Comparison of ENCODE assay signal across 8 mouse cellular contexts in the genomic region with DNA sequence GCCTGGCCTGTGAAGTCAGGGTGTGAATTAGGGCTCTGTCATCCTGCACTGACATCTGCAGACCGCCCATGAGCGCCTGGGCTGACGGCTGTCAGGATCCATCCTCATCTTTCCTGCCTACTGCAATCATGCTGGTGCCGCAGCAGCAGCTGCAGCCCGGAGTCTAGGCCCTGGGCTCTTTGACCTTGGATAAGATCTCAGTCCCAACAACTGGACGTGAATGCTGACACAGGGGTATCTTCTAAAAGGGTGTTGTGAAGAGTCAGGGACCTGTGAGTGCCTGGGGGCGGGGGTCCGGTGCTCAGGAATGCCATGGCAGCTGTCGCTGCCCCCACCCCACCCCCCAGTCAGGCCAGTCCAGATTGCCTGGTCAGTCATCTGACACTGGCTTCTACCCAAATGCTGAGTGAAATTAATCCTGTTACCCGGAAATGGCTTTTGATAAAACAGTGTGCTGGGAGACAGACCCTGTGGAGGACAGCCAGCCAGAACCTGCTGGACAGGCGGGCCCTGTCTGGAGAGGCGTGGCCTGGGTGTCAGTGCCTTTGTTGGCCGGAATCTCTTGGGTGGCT. TPM values are rescaled to one million over a fixed set of nuclear protein-coding genes. Genes with fewer than 3 reads are reported as not detected.
A peak's percentile ranks its signal among the peaks of the same experiment; 100 is the strongest.
DNase-seq lines count a peak whose midpoint lies in the region; ATAC-seq and TF ChIP-seq lines count a peak whose summit lies in the region.

No protein-coding gene starts in this region.

- no peaks in the 10 kb centered on the region for H3K27me3 ChIP-seq in ES-Bruce4 (ENCODE audit: control insufficient read depth, insufficient read depth, low read length, poor library complexity, severe bottlenecking)
- no peaks in the 10 kb centered on the region for H3K27me3 ChIP-seq in forebrain, embryonic 16.5 days (replicated peaks; ENCODE audit: control insufficient read depth, insufficient read depth, low read length)
- H3K27me3 ChIP-seq in hindbrain, embryonic 12.5 days, result no peaks in the 10 kb centered on the region

- TF ChIP-seq CTCF in ES-Bruce4 (IDR thresholded peaks at IDR 0.05; ENCODE audit: low read depth, low read length), result no peak

- H3K27ac ChIP-seq in ES-Bruce4 (ENCODE audit: insufficient read depth, low read length), result peak overlapping the region; percentile 98
- H3K27ac ChIP-seq in brown adipose tissue, adult 24 weeks (replicated peaks; ENCODE audit: low read depth, low read length), result 0 out of 2 replicates have a peak overlapping the region, but pooled peaks have one; percentile 1
- peak overlapping the region; percentile 78 for H3K27ac ChIP-seq in forebrain, embryonic 16.5 days (ENCODE audit: low read length)
- H3K27ac ChIP-seq in hindbrain, embryonic 12.5 days, result peak overlapping the region; percentile 96

- ATAC-seq in forebrain, embryonic 16.5 days, result peak; percentile 41; the same call in 1 of the 2 replicates
- ATAC-seq in hindbrain, embryonic 12.5 days (ENCODE audit: low FRiP score), result peak; percentile 85

- peak; percentile 53 for DNase-seq in liver
- peak; percentile 56 for DNase-seq in neural tube, embryonic 10.5 days (ENCODE audit: extremely low spot score, low spot score)
- no peak for DNase-seq in thymus, postnatal 14 days
- no peak for DNase-seq in right cerebral cortex, postnatal 25 days

- TF ChIP-seq POLR2A in ES-Bruce4 (IDR thresholded peaks at IDR 0.05; ENCODE audit: insufficient read depth, low read length), result no peak

- no peaks in the 10 kb centered on the region for H3K36me3 ChIP-seq in ES-Bruce4 (ENCODE audit: control insufficient read depth, insufficient read depth, low read length, poor library complexity, severe bottlenecking)
- no peaks in the 10 kb centered on the region for H3K36me3 ChIP-seq in forebrain, embryonic 16.5 days (ENCODE audit: control insufficient read depth, insufficient read depth)
- no peaks in the 10 kb centered on the region for H3K36me3 ChIP-seq in hindbrain, embryonic 12.5 days

- peaks cover 16% of the 10 kb centered on the region for H3K4me1 ChIP-seq in ES-Bruce4 (ENCODE audit: control insufficient read depth, insufficient read depth, low read length)
- H3K4me1 ChIP-seq in brown adipose tissue, adult 24 weeks (ENCODE audit: control insufficient read depth, insufficient read depth, insufficient read length, low read length), result peaks cover 28% of the 10 kb centered on the region
- peaks cover 58% of the 10 kb centered on the region for H3K4me1 ChIP-seq in forebrain, embryonic 16.5 days (replicated peaks; ENCODE audit: control insufficient read depth, insufficient read depth, low read length)
- peaks cover 82% of the 10 kb centered on the region for H3K4me1 ChIP-seq in hindbrain, embryonic 12.5 days

- peak overlapping the region; percentile 9; the same call in 1 of the 2 replicates for H3K9ac ChIP-seq in ES-Bruce4 (ENCODE audit: low read depth, poor library complexity, severe bottlenecking)
- peak overlapping the region; percentile 33 for H3K9ac ChIP-seq in forebrain, embryonic 16.5 days (replicated peaks; ENCODE audit: low read depth, low read length)
- H3K9ac ChIP-seq in hindbrain, embryonic 12.5 days, result peak overlapping the region; percentile 61

- WGBS in forebrain, embryonic 16.5 days, result 7% methylated on average over 13 of the region's 13 CpGs
- WGBS in hindbrain, embryonic 12.5 days, result 9% methylated on average over 13 of the region's 13 CpGs

- peak overlapping the region; percentile 8; the same call in 1 of the 2 replicates for H3K4me3 ChIP-seq in ES-Bruce4 (ENCODE audit: low read depth, low read length)
- H3K4me3 ChIP-seq in brown adipose tissue, adult 24 weeks (ENCODE audit: insufficient read depth, low read depth, low read length), result no peak overlapping the region
- H3K4me3 ChIP-seq in forebrain, embryonic 16.5 days (replicated peaks; ENCODE audit: low read length), result no peak overlapping the region
- 0 out of 2 replicates have a peak overlapping the region, but pooled peaks have one; percentile 5 for H3K4me3 ChIP-seq in hindbrain, embryonic 12.5 days

- peak overlapping the region; percentile 30 for H3K4me2 ChIP-seq in forebrain, embryonic 16.5 days (ENCODE audit: low read length)
- H3K4me2 ChIP-seq in hindbrain, embryonic 12.5 days (replicated peaks), result peak overlapping the region; percentile 36

- TF ChIP-seq EP300 in ES-Bruce4 (IDR thresholded peaks at IDR 0.05; ENCODE audit: insufficient read depth, low read depth, low read length), result peak; percentile 98

- no peaks in the 10 kb centered on the region for H3K9me3 ChIP-seq in ES-Bruce4 (replicated peaks; ENCODE audit: control insufficient read depth, insufficient read depth, low read length, poor library complexity, severe bottlenecking)
- no peaks in the 10 kb centered on the region for H3K9me3 ChIP-seq in forebrain, embryonic 16.5 days (ENCODE audit: control insufficient read depth, low read length)
- no peaks in the 10 kb centered on the region for H3K9me3 ChIP-seq in hindbrain, embryonic 12.5 days (replicated peaks)

RNA-seq across cellular contexts. Expression of a gene that starts 23.4 kb away (rescaled TPM):
- 106 and 112 TPM in 2 replicates for polyA plus RNA-seq in ES-Bruce4 (2011; ENCODE audit: insufficient read depth, insufficient read length, low read depth, missing spikeins)
- 14.6 and 15.1 TPM in 2 replicates for polyA plus RNA-seq in brown adipose tissue, adult 24 weeks (2012; ENCODE audit: insufficient read depth, insufficient read length, missing spikeins)
- polyA plus RNA-seq in forebrain, embryonic 16.5 days (2015; fragmentation: Nextera tagmentation; extraction: Ambion mirVana), result 75.5 and 84.7 TPM in 2 replicates
- 111 and 114 TPM in 2 replicates for polyA plus RNA-seq in hindbrain, embryonic 12.5 days (2016; fragmentation: Nextera tagmentation; extraction: Ambion mirVana)

Comparison
In these comparisons a context has a peak if more than half of its experiments do, and no peak if none do; other contexts are left out.
1. H3K27ac ChIP-seq: peak in every context shown above with its lines; median percentile 98 in ES-Bruce4; 96 in hindbrain, embryonic 12.5 days; 78 in forebrain, embryonic 16.5 days; 1 in brown adipose tissue, adult 24 weeks.
2. H3K4me3 ChIP-seq: peak in ES-Bruce4 (single experiment) and hindbrain, embryonic 12.5 days (single experiment); none in brown adipose tissue, adult 24 weeks (single experiment) and forebrain, embryonic 16.5 days (single experiment).
3. H3K9ac ChIP-seq: peak in every context shown above with its lines; median percentile 61 in hindbrain, embryonic 12.5 days; 33 in forebrain, embryonic 16.5 days; 9 in ES-Bruce4.
4. DNase-seq: peak in liver (single experiment) and neural tube, embryonic 10.5 days (single experiment); none in thymus, postnatal 14 days (single experiment) and right cerebral cortex, postnatal 25 days (single experiment).